Mouse (Mus musculus): ENCODE results near the gene Tubal3.

Tubal3 gene

GRCm38 (mm10) chr13:3925632-3926031 is 7.6 kb downstream of the Tubal3 start:
- no peak for DNase-seq

- no peak for DNase-seq
These were observed 8.0 kb downstream of the Tubal3 start for GRCm38 (mm10) chr13:3926046-3926445.

GRCm38 (mm10) chr13:3944699-3945098 is 26.6 kb downstream of the Tubal3 start:
- DNase-seq: no peak

- no peak for DNase-seq
These were observed 27.2 kb downstream of the Tubal3 start, which contains the start of gene Ucn3 for GRCm38 (mm10) chr13:3945249-3945648. Gene Ucn3 (minus strand): TSS chr13:3945349.

- no peak for DNase-seq
These were observed 29.2 kb downstream of the Tubal3 start for GRCm38 (mm10) chr13:3947267-3947666.

GRCm38 (mm10) chr13:3949477-3949876 is 31.4 kb downstream of the Tubal3 start:
- no peak for DNase-seq

GRCm38 (mm10) chr13:3951198-3951914 is 33.3 kb downstream of the Tubal3 start:
- no peak for DNase-seq

GRCm38 (mm10) chr13:3968849-3969248 is 50.8 kb downstream of the Tubal3 start:
- no peak for DNase-seq
